Mouse (Mus musculus) intestine, embryonic 15.5 days (tissue): ENCODE data around the gene H2-T3. TPM values are rescaled to one million over a fixed set of nuclear protein-coding genes. Genes with fewer than 3 reads are reported as not detected.
"Not testable (repeated sequence)": the region's sequence is repeated elsewhere in the genome, so short reads cannot be mapped to it uniquely, and the experiment has no call there.

Experiments used
- ATAC-seq: fragments of 200-750 bp; cut with Nextera tagmentation; 2 replicates; pipeline ENCODE4 v1.8.0; 2017; ENCODE audit warnings: moderate TSS enrichment, moderate library complexity
- H3K27ac ChIP-seq: fragments of 300-500 bp; sonication (generic); 2 replicates; pipeline ENCODE4 v1.5.1; 2015; ENCODE audit warnings: mild to moderate bottlenecking, inconsistent platforms
- H3K27me3 ChIP-seq: fragments of 300-500 bp; sonication (generic); replicated peaks from 2 replicates; pipeline ENCODE4 v1.6.1; 2015; ENCODE audit warnings: inconsistent platforms
- H3K36me3 ChIP-seq: fragments of 300-500 bp; sonication (generic); 2 replicates; pipeline ENCODE4 v1.6.1; 2015; ENCODE audit warnings: inconsistent platforms
- H3K4me1 ChIP-seq: fragments of 300-500 bp; sonication (generic); replicated peaks from 2 replicates; pipeline ENCODE4 v1.6.1; 2015; ENCODE audit warnings: inconsistent platforms
- H3K4me2 ChIP-seq: fragments of 300-500 bp; sonication (generic); replicated peaks from 2 replicates; pipeline ENCODE4 v1.6.1; 2015; ENCODE audit warnings: mild to moderate bottlenecking, inconsistent platforms
- H3K4me3 ChIP-seq: fragments of 300-500 bp; sonication (generic); replicated peaks from 2 replicates; pipeline ENCODE4 v1.5.1; 2015; ENCODE audit warnings: inconsistent platforms
- H3K9ac ChIP-seq: fragments of 300-500 bp; sonication (generic); 2 replicates; pipeline ENCODE4 v1.6.1; 2015; ENCODE audit warnings: inconsistent platforms
- H3K9me3 ChIP-seq: fragments of 300-500 bp; sonication (generic); 2 replicates; pipeline ENCODE4 v1.6.1; 2016; ENCODE audit warnings: inconsistent platforms
- WGBS: fragments of 180-500 bp; shearing (Covaris S2); methylation state at CpG from one replicate; pipeline ENCODE4 v1.1.7; 2015; 5-methylcytosine and 5-hydroxymethylcytosine counted together
- polyA plus RNA-seq: library from polyadenylated mRNA; unstranded; fragments of >200 nt; fragmentation: Nextera tagmentation; extraction: Ambion mirVana; gene quantifications from 2 replicates; pipeline ENCODE4 v1.2.1, GENCODE M21; 2015

H2-T3 gene
- 24.3 and 30.1 TPM in 2 replicates for polyA plus RNA-seq

DNA sequence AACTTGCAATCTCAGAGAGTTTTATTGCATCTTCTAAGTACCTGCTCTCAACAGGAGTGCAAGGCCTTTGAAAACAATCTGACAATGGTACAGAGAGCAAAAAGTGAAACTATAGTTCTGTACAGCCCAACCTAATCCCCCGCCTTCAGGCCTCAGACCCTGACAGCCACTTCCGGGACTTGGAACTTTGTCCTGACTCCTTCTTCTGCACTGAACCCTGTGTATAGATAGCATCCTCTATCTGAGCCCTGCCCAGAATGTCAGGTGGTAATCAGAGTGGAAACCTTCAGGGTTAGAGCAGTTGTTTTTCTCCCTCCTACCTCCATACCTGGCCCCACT, at the start of gene H2-T3:
Gene H2-T3, minus strand, starts transcription at position 119 of the 339 bp plus-strand sequence.
- Histone ChIP-seq H3K4me1 (no peaks in the 10 kb centered on the region), H3K4me2 (peak within 1 kb of the TSS; percentile 49), H3K9me3 (no peaks in the 10 kb centered on the region), H3K27ac (peak within 1 kb of the TSS; percentile 81), H3K27me3 (peaks cover 7% of the 10 kb centered on the region), H3K4me3 (peak within 1 kb of the TSS; percentile 25), H3K36me3 (no peaks in the 10 kb centered on the region), H3K9ac (peak within 1 kb of the TSS; percentile 26; the same call in 1 of the 2 replicates)
- WGBS: 37% methylated on average over 2 of the region's 2 CpGs
- ATAC-seq: peak; percentile 92

DNA sequence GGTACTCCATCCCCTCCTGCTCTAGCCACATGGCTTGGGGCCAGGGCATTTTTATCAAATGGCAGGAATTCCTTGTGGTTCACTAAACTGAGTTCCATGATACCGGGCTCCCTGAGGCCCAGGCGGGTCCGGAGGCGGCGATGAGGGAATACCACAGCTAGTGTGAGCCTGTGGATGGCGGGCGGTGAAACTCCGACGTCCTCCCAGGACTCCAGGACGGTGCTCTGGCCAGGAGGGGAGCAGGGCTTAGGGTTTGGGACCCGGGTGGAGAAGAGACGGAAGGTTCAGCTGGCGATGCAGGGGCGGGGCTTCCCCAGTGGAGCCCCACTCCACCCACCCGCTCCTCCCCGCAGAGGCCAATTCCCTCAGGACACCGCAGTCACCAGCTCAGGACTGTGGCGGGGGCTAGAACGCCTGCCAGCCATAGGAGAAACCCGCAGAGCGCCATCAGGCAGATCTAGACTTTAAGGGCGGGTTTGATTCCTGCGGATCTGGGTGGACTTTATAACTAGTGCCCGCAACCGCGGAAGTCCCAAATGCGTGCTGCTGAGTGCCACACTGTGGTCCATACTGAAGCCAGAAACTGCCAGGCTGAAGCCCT, 47.3 kb upstream of the H2-T3 start:
- Histone ChIP-seq H3K4me2 (peak overlapping the region; percentile 75), H3K36me3 (no peaks in the 10 kb centered on the region), H3K27ac (no peak overlapping the region), H3K27me3 (peaks cover 37% of the 10 kb centered on the region), H3K9me3 (no peaks in the 10 kb centered on the region), H3K4me1 (peaks cover 11% of the 10 kb centered on the region), H3K4me3 (peak overlapping the region; percentile 36), H3K9ac (peak overlapping the region; percentile 41)
- ATAC-seq: peak; percentile 61
- WGBS: 2% methylated on average over 27 of the region's 27 CpGs

DNA sequence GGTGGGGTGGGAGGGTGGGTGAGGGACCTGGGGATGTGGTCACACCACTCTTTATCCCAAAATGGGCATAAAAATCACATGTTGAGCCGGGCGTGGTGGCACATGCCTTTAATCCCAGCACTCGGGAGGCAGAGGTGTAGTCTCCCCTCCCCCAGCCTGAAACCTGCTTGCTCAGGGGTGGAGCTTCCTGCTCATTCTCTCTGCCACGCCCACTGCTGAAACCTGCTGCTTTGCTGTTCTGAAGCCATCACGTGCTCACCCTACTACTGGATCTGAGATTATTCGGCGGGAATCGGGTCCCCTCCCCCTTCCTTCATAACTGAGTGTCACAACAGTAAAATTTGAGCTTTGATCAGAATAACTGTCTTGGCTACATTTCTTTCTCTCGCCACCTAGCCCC, 45.2 kb upstream of the H2-T3 start:
- peaks cover 33% of the 10 kb centered on the region for H3K27me3 ChIP-seq
- WGBS: 25% methylated on average over 9 of the region's 9 CpGs
- ATAC-seq, H3K4me3 ChIP-seq, H3K9me3 ChIP-seq, H3K4me2 ChIP-seq, H3K9ac ChIP-seq, H3K27ac ChIP-seq, H3K4me1 ChIP-seq, H3K36me3 ChIP-seq: not testable (repeated sequence)

DNA sequence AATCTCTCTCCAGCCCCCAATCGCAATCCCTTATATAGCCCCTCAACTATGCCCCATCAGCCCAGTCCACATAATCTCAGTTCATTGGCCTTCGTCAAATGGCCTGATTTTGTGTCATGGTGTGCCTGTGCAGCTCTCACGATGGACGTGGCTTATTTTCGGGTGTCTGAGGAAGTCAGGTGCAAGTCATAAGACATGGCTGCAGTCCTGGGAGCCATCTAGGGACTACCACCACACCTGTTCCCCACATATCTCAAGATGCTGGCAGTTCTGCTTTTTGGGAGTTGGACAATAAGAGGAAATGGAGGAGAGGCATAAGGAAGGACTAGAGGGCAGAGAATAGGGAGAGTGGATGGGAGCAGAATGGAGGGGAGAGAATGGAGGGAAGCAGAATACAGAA, 43.5 kb upstream of the H2-T3 start:
- peaks cover 36% of the 10 kb centered on the region for H3K27me3 ChIP-seq
- H3K4me1 ChIP-seq: peaks cover 5% of the 10 kb centered on the region; the same call in 1 of the 2 replicates
- no peaks in the 10 kb centered on the region for H3K36me3 ChIP-seq
- H3K9ac ChIP-seq: no peak overlapping the region
- ATAC-seq: no peak
- no peak overlapping the region for H3K4me2 ChIP-seq
- no peak overlapping the region for H3K4me3 ChIP-seq
- WGBS: 75% methylated on average over 5 of the region's 5 CpGs
- H3K9me3 ChIP-seq: no peaks in the 10 kb centered on the region
- H3K27ac ChIP-seq: no peak overlapping the region

DNA sequence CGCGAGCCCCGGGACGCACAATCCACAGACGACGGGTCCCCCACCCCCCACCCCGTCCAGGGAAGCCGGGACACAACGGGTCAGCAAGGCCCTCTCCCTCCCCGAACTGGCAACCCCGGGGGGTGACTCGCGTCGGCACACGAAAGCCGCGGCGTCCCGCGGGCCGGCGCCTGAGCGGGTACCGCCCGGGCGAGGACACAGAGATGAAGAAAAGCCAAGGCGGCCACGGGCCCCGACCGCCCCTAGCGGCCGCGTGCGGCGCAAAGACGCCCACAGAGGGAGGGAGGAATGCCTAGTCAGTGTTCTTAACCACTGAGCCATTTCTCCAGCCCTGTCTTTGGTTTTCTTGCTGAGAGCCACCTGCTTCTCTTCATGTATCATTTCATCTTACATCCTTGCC, 41.2 kb upstream of the H2-T3 start:
- H3K9me3 ChIP-seq: no peaks in the 10 kb centered on the region
- H3K9ac ChIP-seq: no peak overlapping the region
- no peaks in the 10 kb centered on the region for H3K4me1 ChIP-seq
- H3K36me3 ChIP-seq: no peaks in the 10 kb centered on the region
- no peak overlapping the region for H3K27ac ChIP-seq
- no peak for ATAC-seq
- no peak overlapping the region for H3K4me3 ChIP-seq
- H3K4me2 ChIP-seq: no peak overlapping the region
- H3K27me3 ChIP-seq: peaks cover 37% of the 10 kb centered on the region
- WGBS: 6% methylated on average over 36 of the region's 36 CpGs

DNA sequence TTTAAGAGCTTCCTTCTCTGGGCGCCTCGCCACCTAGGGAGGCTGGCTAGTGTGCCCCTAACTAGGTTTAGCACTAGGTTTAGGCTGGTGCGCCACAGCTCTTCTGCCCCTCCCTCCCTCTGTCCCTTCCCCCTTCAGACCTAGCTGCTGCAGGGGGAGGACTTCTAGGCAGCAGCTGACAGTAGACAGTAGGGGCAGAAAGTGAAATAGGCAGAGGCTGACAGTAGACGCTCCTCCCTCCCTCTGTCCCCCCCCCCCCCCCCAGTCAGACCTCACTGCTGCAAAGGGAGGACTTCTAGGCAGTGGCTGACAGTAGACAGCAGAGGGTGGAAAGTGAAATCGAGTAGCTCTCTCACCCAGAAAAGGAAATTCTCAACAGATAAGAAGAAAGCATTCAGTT, 39.0 kb upstream of the H2-T3 start:
- no peaks in the 10 kb centered on the region for H3K4me1 ChIP-seq
- no peak for ATAC-seq

DNA sequence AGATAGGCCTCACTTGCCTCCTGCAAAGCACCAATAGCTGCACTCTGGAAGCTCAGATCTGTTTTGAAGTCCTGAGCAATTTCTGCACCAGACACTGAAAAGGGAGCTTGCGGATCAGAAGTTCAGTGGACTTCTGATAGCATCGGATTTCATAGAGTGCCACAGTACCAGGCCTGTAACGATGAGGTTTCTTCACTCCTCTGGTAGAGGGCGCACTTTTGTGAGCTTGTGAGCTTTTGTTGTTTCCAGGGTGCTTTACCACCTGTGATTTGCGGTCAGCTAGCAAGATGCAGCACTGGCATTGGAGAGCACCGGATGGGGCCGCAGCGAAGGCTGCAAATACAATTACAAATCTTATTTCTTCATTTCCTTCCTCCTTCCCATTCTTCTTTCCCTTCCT, 36.8 kb upstream of the H2-T3 start:
- H3K36me3 ChIP-seq: no peaks in the 10 kb centered on the region
- H3K27me3 ChIP-seq: peaks cover 32% of the 10 kb centered on the region
- H3K27ac ChIP-seq: no peak overlapping the region
- ATAC-seq: no peak
- H3K4me2 ChIP-seq: no peak overlapping the region
- WGBS: 17% methylated on average over 8 of the region's 8 CpGs
- no peak overlapping the region for H3K4me3 ChIP-seq
- H3K9me3 ChIP-seq: no peaks in the 10 kb centered on the region
- H3K4me1 ChIP-seq: no peaks in the 10 kb centered on the region
- no peak overlapping the region for H3K9ac ChIP-seq

More for the DNA sequence above, 39.0 kb upstream of the H2-T3 start:
- H3K27ac ChIP-seq: no peak overlapping the region
- 9% methylated on average over 5 of the region's 5 CpGs for WGBS
- no peaks in the 10 kb centered on the region for H3K9me3 ChIP-seq
- no peak overlapping the region for H3K4me3 ChIP-seq
- H3K9ac ChIP-seq: no peak overlapping the region
- no peaks in the 10 kb centered on the region for H3K36me3 ChIP-seq
- H3K4me2 ChIP-seq: no peak overlapping the region
- H3K27me3 ChIP-seq: peaks cover 42% of the 10 kb centered on the region

DNA sequence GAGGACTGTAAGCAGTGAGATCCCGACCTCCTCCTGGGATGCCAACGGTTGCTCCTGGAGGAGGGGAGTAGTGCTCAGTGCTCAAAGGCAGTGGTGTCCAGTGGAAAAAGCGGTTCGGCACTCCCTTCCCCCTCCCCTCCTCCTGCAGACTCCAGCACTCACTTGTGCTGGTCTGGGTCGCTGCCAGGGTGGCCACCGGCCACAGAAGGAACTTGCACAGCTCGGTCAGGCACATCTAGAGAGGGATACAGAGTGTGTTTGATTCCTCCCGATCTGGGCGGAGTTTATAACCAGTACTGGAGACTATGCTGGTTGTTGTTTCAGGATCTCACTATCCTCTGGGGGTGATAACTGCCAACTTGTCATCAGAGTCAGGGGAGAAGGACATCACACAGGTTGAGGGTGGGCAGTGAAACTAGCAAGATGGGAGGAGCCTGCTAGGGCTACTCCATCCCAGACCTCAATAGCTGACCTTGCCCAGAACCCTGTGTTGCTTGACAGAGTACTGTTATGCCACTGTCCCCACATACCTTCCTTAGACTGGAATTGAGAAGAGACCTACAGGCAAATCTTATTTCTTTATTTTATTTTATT, 35.2 kb upstream of the H2-T3 start:
- no peak overlapping the region for H3K27ac ChIP-seq
- H3K27me3 ChIP-seq: peaks cover 38% of the 10 kb centered on the region
- no peaks in the 10 kb centered on the region for H3K9me3 ChIP-seq
- no peaks in the 10 kb centered on the region for H3K36me3 ChIP-seq
- H3K9ac ChIP-seq: no peak overlapping the region
- H3K4me2 ChIP-seq: no peak overlapping the region
- H3K4me1 ChIP-seq: no peaks in the 10 kb centered on the region
- no peak overlapping the region for H3K4me3 ChIP-seq
- WGBS: 12% methylated on average over 9 of the region's 9 CpGs
- no peak for ATAC-seq

DNA sequence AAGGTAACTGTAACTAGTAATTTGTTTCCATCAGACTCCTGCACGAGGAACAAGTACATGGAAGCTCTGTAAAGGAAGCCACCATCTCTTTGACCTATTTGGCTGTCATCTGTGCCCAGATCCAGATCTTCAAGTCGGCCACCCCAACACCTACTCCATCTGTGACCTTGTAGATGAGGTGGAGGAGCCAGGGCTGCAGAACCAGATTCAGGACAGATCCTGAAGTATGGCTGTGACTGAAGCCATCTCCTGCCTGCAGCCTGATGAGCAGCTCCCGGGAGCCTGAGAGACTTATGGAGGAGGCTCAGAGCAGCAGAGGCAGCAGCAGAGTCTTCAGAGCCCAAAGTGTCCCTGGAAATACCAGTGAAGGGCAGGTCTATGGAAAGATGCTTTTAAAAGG, 34.4 kb upstream of the H2-T3 start:
- no peak for ATAC-seq
- no peaks in the 10 kb centered on the region for H3K36me3 ChIP-seq
- WGBS: 46% methylated on average over 3 of the region's 3 CpGs
- H3K4me3 ChIP-seq: no peak overlapping the region
- H3K9me3 ChIP-seq: no peaks in the 10 kb centered on the region
- peaks cover 41% of the 10 kb centered on the region for H3K27me3 ChIP-seq
- H3K4me1 ChIP-seq: no peaks in the 10 kb centered on the region
- H3K9ac ChIP-seq: no peak overlapping the region
- no peak overlapping the region for H3K27ac ChIP-seq
- no peak overlapping the region for H3K4me2 ChIP-seq

DNA sequence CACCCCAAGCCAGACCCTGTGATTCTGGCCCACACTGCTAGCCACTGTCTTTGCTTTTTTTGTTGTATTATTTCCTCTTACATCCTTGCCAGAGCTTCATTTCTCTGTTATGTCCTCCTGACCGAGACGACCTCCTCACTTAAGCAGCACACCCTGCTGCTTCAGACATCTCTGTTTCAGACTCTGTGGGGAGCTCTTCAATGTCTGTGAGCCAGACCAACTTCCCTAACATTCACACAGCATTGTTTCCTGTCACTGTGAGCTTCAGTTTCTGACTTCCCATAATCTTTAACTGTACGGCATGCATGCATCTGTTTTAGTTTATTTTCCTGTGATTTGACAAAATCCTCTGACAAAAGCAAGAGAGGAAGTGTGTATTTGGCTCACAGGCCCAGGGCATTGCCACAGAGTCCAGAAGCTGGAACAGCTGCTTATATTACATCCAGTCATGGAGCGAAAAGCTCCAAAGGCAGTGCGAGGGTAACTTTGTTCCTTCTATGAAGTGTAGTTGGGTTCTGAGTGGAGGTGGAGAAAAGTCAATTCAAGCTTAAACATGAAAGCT, 28.6 kb upstream of the H2-T3 start:
- Histone ChIP-seq H3K27ac (no peak overlapping the region), H3K36me3 (no peaks in the 10 kb centered on the region), H3K9me3 (no peaks in the 10 kb centered on the region), H3K4me3 (no peak overlapping the region), H3K27me3 (peaks cover 49% of the 10 kb centered on the region), H3K9ac (no peak overlapping the region), H3K4me1 (no peaks in the 10 kb centered on the region), H3K4me2 (no peak overlapping the region)
- no peak for ATAC-seq
- WGBS: 66% methylated on average over 5 of the region's 5 CpGs

DNA sequence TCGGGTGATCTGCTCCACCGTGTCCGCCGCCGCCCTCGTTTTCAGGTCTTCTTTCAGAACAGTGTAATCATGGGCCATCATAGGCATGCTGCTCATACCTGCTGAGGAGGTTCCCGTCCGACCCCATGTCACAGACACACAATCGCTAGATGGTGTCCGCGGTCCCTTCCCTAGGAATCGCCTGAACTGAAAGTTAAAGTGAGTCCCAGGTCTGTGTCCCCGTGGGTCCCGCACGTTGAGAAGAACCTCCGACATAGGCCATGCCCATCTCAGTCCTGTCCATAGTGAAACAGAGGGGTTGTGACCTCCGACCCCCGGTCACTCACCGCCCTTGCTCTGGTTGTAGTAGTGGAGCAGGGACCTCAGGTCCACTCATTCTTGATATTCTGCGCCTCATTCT, 25.5 kb upstream of the H2-T3 start:
- no peak for ATAC-seq
- Histone ChIP-seq H3K4me3 (no peak overlapping the region), H3K4me1 (no peaks in the 10 kb centered on the region), H3K36me3 (no peaks in the 10 kb centered on the region), H3K27ac (no peak overlapping the region), H3K9ac (no peak overlapping the region), H3K9me3 (no peaks in the 10 kb centered on the region), H3K27me3 (peaks cover 55% of the 10 kb centered on the region), H3K4me2 (no peak overlapping the region)
- 5% methylated on average over 20 of the region's 20 CpGs for WGBS

DNA sequence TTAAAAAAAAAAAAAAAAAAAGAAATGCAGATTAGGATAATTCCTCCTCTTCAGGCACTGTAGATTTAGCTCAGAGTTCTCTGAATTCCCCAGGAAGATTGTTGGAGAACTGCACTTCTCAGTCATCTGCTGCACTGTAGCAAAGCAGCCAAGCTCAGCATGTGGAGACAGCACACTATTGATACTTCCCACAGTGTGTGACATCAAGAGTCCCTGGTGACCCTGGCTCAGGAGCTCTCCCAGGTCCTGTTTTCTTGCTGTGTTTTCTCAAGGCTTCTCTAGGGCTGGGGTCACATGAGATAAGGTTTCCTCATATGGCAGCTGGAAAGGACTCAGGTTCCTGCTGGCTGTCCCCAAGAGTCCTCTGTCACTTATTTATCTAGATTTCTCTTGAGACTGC, 16.8 kb upstream of the H2-T3 start:
- H3K4me2 ChIP-seq: no peak overlapping the region

DNA sequence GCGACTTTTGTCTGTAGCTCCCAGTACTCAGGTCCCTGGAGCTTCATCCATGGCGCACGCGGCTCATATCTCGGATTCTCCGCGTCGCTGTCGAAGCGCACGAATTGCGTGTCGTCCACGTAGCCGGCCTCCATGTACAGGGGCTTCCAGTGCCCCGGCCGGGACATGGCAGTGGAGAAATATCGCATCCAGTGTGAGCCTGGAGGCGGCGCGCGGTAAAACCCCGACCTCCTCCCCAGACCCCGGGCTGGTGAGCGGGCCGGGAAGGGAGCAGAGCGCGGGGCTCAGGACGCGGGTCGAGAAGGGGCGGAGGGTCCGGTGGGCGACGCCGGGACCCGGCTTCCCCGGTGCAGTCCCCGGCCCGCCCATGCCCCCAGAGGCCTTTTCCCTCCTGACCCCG, 15.8 kb upstream of the H2-T3 start:
- 2% methylated on average over 41 of the region's 41 CpGs for WGBS
- ATAC-seq: peak; percentile 51; the same call in 1 of the 2 replicates
- Histone ChIP-seq H3K9me3 (no peaks in the 10 kb centered on the region), H3K36me3 (no peaks in the 10 kb centered on the region), H3K9ac (no peak overlapping the region), H3K4me1 (peaks cover 10% of the 10 kb centered on the region; the same call in 1 of the 2 replicates), H3K4me3 (peak overlapping the region; percentile 34), H3K27ac (no peak overlapping the region), H3K4me2 (peak overlapping the region; percentile 65), H3K27me3 (peaks cover 43% of the 10 kb centered on the region)

More for the DNA sequence above, 16.8 kb upstream of the H2-T3 start:
- no peak for ATAC-seq
- Histone ChIP-seq H3K27me3 (peaks cover 47% of the 10 kb centered on the region), H3K4me3 (no peak overlapping the region), H3K4me1 (peaks cover 10% of the 10 kb centered on the region; the same call in 1 of the 2 replicates), H3K36me3 (no peaks in the 10 kb centered on the region), H3K9ac (no peak overlapping the region), H3K27ac (no peak overlapping the region), H3K9me3 (no peaks in the 10 kb centered on the region)
